Mouse (Mus musculus) layer of hippocampus, adult 2 months (tissue): ENCODE results near the gene Klhl8. TPM values are rescaled to one million over a fixed set of nuclear protein-coding genes. Genes with fewer than 3 reads are reported as not detected.

Source experiments
- DNase-seq, 2 experiments: peaks; one replicate each; pipeline ENCODE4 v3.0.0; 2022; ENCODE audit warnings: low spot score in 2 of 2
- H3K27ac ChIP-seq: fragments of 200-600 bp; 2 replicates; pipeline ENCODE4 v1.8.1; 2022
- H3K4me3 ChIP-seq: fragments of 200-600 bp; 2 replicates; pipeline ENCODE4 v1.8.1; 2022; ENCODE audit warnings: mild to moderate bottlenecking
- CTCF ChIP-seq: fragments of 200-600 bp; conservative IDR thresholded peaks from 2 replicates; pipeline ENCODE4 v1.8.1; 2022; ENCODE audit warnings: antibody characterized with exemption, mild to moderate bottlenecking, moderate library complexity
- total RNA-seq, 2 experiments: library from RNA; stranded (reverse); gene quantifications; 2 replicates each; pipeline ENCODE4 v1.2.3; 2021

Klhl8 gene
- total RNA-seq, 2 experiments from 2014 or later, result 30.4 to 32.7 TPM

DNA sequence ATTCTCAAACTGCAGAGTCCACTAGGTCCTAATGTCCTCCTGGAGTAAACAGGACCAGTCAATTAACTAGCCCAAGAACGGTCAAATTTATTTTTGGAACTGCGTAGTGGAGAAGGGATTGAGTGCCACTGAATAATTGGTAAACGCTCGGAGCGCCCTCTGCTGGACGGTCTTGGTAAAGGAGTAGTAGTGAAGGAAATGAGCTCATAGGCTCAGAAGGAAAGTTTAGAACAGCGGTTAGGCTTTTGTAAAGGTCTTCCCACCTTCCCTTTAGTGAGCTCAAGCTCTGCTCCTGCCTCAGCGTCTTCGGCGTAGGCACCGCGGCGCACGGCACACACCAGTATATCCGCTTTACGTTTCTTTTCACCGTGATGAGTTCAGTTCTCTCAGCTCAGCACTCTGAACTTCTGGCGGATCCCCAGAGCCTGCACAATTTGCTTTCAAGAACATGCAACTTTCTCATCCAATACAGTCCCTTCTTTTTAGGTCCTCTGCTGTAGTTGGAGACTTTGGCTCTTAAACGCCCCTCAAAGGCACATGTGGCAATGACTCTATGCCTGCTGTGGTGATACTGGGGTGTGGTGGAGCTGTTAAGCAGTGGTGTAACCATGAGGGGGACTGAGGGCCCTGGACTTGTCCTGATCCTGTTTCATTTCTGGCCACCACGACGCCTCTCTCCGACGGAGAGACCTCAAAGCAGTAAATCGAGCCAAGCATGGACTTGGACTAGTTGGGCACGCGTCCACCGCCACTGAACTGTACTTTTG lies 16.6 kb upstream of the Klhl8 start:
- H3K4me3 ChIP-seq, result peak overlapping the region; percentile 41
- peak; percentile 77 to 95 for DNase-seq
- TF ChIP-seq CTCF, result peak; percentile 96
- H3K27ac ChIP-seq, result no peak overlapping the region

DNA sequence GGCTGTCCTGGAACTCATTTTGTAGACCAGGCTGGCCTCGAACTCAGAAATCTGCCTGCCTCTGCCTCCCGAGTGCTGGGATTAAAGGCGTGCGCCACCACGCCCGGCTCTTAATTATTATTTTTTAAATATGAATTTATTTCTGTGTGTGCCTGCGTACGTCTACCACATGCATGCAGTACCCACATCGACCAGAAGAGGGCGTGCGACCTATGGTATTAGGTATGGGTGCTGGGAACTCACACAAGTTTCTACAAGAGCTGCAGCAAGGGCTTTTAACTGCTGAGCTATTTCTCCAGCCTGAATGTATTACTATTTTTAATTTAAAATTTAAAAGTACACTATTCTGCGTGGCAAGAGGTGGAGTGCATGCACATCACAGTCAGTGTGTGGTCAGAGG lies 15.3 kb upstream of the Klhl8 start:
- no peak overlapping the region for H3K27ac ChIP-seq
- TF ChIP-seq CTCF, result peak; percentile 66
- no peak for DNase-seq
- no peak overlapping the region for H3K4me3 ChIP-seq

- Histone ChIP-seq H3K27ac (no peak overlapping the region), H3K4me3 (no peak overlapping the region)
- no peak for TF ChIP-seq CTCF
- no peak for DNase-seq
Measured at GRCm38 (mm10) chr5:103923755-103924154, 12.7 kb upstream of the Klhl8 start.

GRCm38 (mm10) chr5:103923101-103923500 lies 12.0 kb upstream of the Klhl8 start:
- Histone ChIP-seq H3K4me3 (no peak overlapping the region), H3K27ac (no peak overlapping the region)
- no peak for DNase-seq
- no peak for TF ChIP-seq CTCF

GRCm38 (mm10) chr5:103922436-103922835 lies 11.4 kb upstream of the Klhl8 start:
- Histone ChIP-seq H3K4me3 (no peak overlapping the region), H3K27ac (no peak overlapping the region)
- no peak for DNase-seq
- TF ChIP-seq CTCF, result no peak

GRCm38 (mm10) chr5:103919497-103919896 lies 8.4 kb upstream of the Klhl8 start:
- TF ChIP-seq CTCF, result no peak
- Histone ChIP-seq H3K27ac (no peak overlapping the region), H3K4me3 (no peak overlapping the region)
- DNase-seq, result no peak

- H3K27ac ChIP-seq, result no peak overlapping the region
Measured at GRCm38 (mm10) chr5:103918233-103918632, 7.2 kb upstream of the Klhl8 start.

GRCm38 (mm10) chr5:103917357-103917895 lies 6.4 kb upstream of the Klhl8 start:
- TF ChIP-seq CTCF, result peak; percentile 66
- no peak overlapping the region for H3K4me3 ChIP-seq
- no peak for DNase-seq
- H3K27ac ChIP-seq, result no peak overlapping the region

More at GRCm38 (mm10) chr5:103918233-103918632, 7.2 kb upstream of the Klhl8 start:
- no peak overlapping the region for H3K4me3 ChIP-seq
- no peak for TF ChIP-seq CTCF
- DNase-seq, result no peak

GRCm38 (mm10) chr5:103916595-103917356 lies 5.7 kb upstream of the Klhl8 start:
- DNase-seq, result no peak
- no peak for TF ChIP-seq CTCF
- Histone ChIP-seq H3K27ac (no peak overlapping the region), H3K4me3 (no peak overlapping the region)

GRCm38 (mm10) chr5:103914335-103915226 lies 3.5 kb upstream of the Klhl8 start:
- peak; percentile 73 for TF ChIP-seq CTCF
- no peak overlapping the region for H3K27ac ChIP-seq
- H3K4me3 ChIP-seq, result no peak overlapping the region
- DNase-seq, result no peak

- DNase-seq, result no peak
- no peak overlapping the region for H3K4me3 ChIP-seq
- no peak overlapping the region for H3K27ac ChIP-seq
- no peak for TF ChIP-seq CTCF
Measured at GRCm38 (mm10) chr5:103913150-103913549, 2.1 kb upstream of the Klhl8 start.

DNA sequence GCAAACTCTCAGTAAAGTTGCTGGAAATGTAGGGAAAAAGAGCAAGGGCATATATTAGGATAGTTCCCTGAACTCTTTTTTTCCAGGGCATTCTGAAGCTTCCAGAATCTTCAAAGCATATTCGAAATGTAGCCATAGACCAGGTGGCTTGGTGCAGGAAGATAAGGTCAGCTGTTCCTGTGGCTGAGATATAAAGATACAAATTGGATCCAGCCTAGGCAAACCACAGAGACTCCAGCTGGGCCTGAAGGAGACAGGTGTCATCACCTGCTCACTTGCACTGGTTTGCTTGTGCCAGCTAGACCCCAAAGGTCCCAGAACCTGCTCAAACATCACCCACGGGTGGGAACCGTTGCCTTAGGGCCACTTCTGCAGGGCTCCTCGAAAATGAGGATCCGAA lies 496 bp upstream of the Klhl8 start:
- H3K4me3 ChIP-seq, result peak overlapping the region; percentile 85; the same call in 1 of the 2 replicates
- no peak for DNase-seq
- no peak overlapping the region for H3K27ac ChIP-seq
- no peak for TF ChIP-seq CTCF
